Mouse (Mus musculus) heart, embryonic 14.5 days (tissue): ENCODE measurements around the gene Nphp4. TPM values are rescaled to one million over a fixed set of nuclear protein-coding genes. Genes with fewer than 3 reads are reported as not detected.

Experiments
- ATAC-seq: fragments of 200-750 bp; cut with Nextera tagmentation; 2 replicates; pipeline ENCODE4 v1.8.0; 2017; ENCODE audit warnings: low read depth, moderate TSS enrichment; ENCODE audit not compliant: insufficient number of reproducible peaks, insufficient read depth, low FRiP score
- H3K27ac ChIP-seq, 2 experiments: fragments of 200-500 bp in 1 of 2; fragments of 300-500 bp in 1 of 2; sonication (generic) in 1 of 2; replicated peaks in 1 of 2; 2 replicates each; pipeline ENCODE4 v1.5.1; 2012 to 2014; ENCODE audit warnings: low read depth in 2 of 2, low read length in 2 of 2, control low read depth in 1 of 2, mild to moderate bottlenecking in 1 of 2, mixed read lengths in 1 of 2; ENCODE audit not compliant: control insufficient read depth in 1 of 2, insufficient read depth in 1 of 2
- H3K27me3 ChIP-seq: fragments of 300-500 bp; sonication (generic); 2 replicates; pipeline ENCODE4 v1.6.1; 2014; ENCODE audit warnings: mild to moderate bottlenecking, low read length, control low read depth; ENCODE audit not compliant: control insufficient read depth, insufficient read depth
- H3K36me3 ChIP-seq: fragments of 300-500 bp; sonication (generic); 2 replicates; pipeline ENCODE4 v1.6.1; 2014; ENCODE audit warnings: mild to moderate bottlenecking, control low read depth, low read length, mixed read lengths; ENCODE audit not compliant: control insufficient read depth, insufficient read depth
- H3K4me1 ChIP-seq, 2 experiments: fragments of 200-500 bp in 1 of 2; fragments of 300-500 bp in 1 of 2; sonication (generic) in 1 of 2; 2 replicates each; pipeline ENCODE4 v1.6.1; 2012 to 2014; ENCODE audit warnings: low read length in 2 of 2, control low read depth in 1 of 2, mixed read lengths in 1 of 2; ENCODE audit not compliant: control insufficient read depth in 2 of 2, insufficient read depth in 2 of 2
- H3K4me2 ChIP-seq: fragments of 300-500 bp; sonication (generic); 2 replicates; pipeline ENCODE4 v1.6.1; 2014; ENCODE audit warnings: mild to moderate bottlenecking, low read length
- H3K4me3 ChIP-seq, 2 experiments: fragments of 200-500 bp in 1 of 2; fragments of 300-500 bp in 1 of 2; sonication (generic) in 1 of 2; 2 replicates each; pipeline ENCODE4 v1.5.1; 2012 to 2014; ENCODE audit warnings: low read length in 2 of 2, mild to moderate bottlenecking in 2 of 2, control low read depth in 1 of 2, low read depth in 1 of 2, moderate library complexity in 1 of 2; ENCODE audit not compliant: control insufficient read depth in 1 of 2, insufficient read depth in 1 of 2
- H3K9ac ChIP-seq: fragments of 300-500 bp; sonication (generic); 2 replicates; pipeline ENCODE4 v1.6.1; 2014; ENCODE audit warnings: mild to moderate bottlenecking, low read length
- H3K9me3 ChIP-seq: fragments of 300-500 bp; sonication (generic); 2 replicates; pipeline ENCODE4 v1.6.1; 2016; ENCODE audit warnings: low read length, control low read depth; ENCODE audit not compliant: control insufficient read depth
- WGBS: fragments of 180-500 bp; shearing (Covaris S2); extraction: QIAGEN DNeasy Blood & Tissue Kit; methylation state at CpG from one replicate; pipeline ENCODE4 v1.1.7; 2014; 5-methylcytosine and 5-hydroxymethylcytosine counted together
- polyA plus RNA-seq: library from polyadenylated mRNA; unstranded; fragments of >200 nt; fragmentation: Nextera tagmentation; extraction: Ambion mirVana; gene quantifications from 2 replicates; pipeline ENCODE4 v1.2.1, GENCODE M21; 2014

Gene Nphp4
- polyA plus RNA-seq, 1 experiment from 2014 or later = 1.1 TPM

- no peak overlapping the region for H3K9ac ChIP-seq
- no peaks in the 10 kb centered on the region; a peak in 2 of 4 replicates for H3K4me1 ChIP-seq
- H3K36me3 ChIP-seq = no peaks in the 10 kb centered on the region
- no peak for ATAC-seq
- H3K4me3 ChIP-seq = no peak overlapping the region
- H3K27ac ChIP-seq = no peak overlapping the region
- H3K9me3 ChIP-seq = peaks cover 4% of the 10 kb centered on the region; the same call in 1 of the 2 replicates
- no peak overlapping the region for H3K4me2 ChIP-seq
- 79% methylated on average over 22 of the region's 22 CpGs for WGBS
- H3K27me3 ChIP-seq = no peaks in the 10 kb centered on the region
These were observed 28.5 kb upstream of the Nphp4 start for GRCm38 (mm10) chr4:152447731-152448665.

- ATAC-seq = no peak
- WGBS = 70% methylated on average over 8 of the region's 8 CpGs
- no peak overlapping the region for H3K4me3 ChIP-seq
- no peaks in the 10 kb centered on the region for H3K27me3 ChIP-seq
- peaks cover 4% of the 10 kb centered on the region; the same call in 1 of the 2 replicates for H3K9me3 ChIP-seq
- H3K9ac ChIP-seq = no peak overlapping the region
- no peak overlapping the region for H3K27ac ChIP-seq
- no peaks in the 10 kb centered on the region for H3K36me3 ChIP-seq
- no peaks in the 10 kb centered on the region; a peak in 2 of 4 replicates for H3K4me1 ChIP-seq
- no peak overlapping the region for H3K4me2 ChIP-seq
These were observed 27.9 kb upstream of the Nphp4 start for GRCm38 (mm10) chr4:152448666-152449018.

GRCm38 (mm10) chr4:152451371-152451770, 25.1 kb upstream of the Nphp4 start:
- Histone ChIP-seq H3K4me1 (peaks cover 0 to 3% of the 10 kb centered on the region in 2 experiments; a peak in 1 of 4 replicates), H3K27me3 (0 out of 2 replicates have a peak, but pooled peaks cover 3% of the 10 kb centered on the region), H3K9me3 (peaks cover 4% of the 10 kb centered on the region; the same call in 1 of the 2 replicates), H3K27ac (no peak overlapping the region), H3K4me2 (no peak overlapping the region), H3K36me3 (no peaks in the 10 kb centered on the region), H3K4me3 (no peak overlapping the region), H3K9ac (no peak overlapping the region)
- ATAC-seq = no peak
- WGBS = 74% methylated on average over 6 of the region's 6 CpGs

GRCm38 (mm10) chr4:152453079-152453478, 23.4 kb upstream of the Nphp4 start:
- no peak overlapping the region for H3K27ac ChIP-seq
- H3K36me3 ChIP-seq = no peaks in the 10 kb centered on the region
- no peak overlapping the region for H3K9ac ChIP-seq
- H3K27me3 ChIP-seq = 0 out of 2 replicates have a peak, but pooled peaks cover 3% of the 10 kb centered on the region
- 66% methylated on average over 10 of the region's 10 CpGs for WGBS
- H3K4me1 ChIP-seq = peaks cover 3 to 6% of the 10 kb centered on the region in 2 experiments; a peak in 2 of 4 replicates
- H3K4me3 ChIP-seq = no peak overlapping the region
- no peak overlapping the region for H3K4me2 ChIP-seq
- no peak for ATAC-seq
- H3K9me3 ChIP-seq = peaks cover 4% of the 10 kb centered on the region; the same call in 1 of the 2 replicates

GRCm38 (mm10) chr4:152454153-152454552, 22.4 kb upstream of the Nphp4 start:
- no peak overlapping the region for H3K4me3 ChIP-seq
- 90% methylated on average over 12 of the region's 12 CpGs for WGBS

GRCm38 (mm10) chr4:152456609-152457008, 19.9 kb upstream of the Nphp4 start:
- Histone ChIP-seq H3K36me3 (no peaks in the 10 kb centered on the region), H3K4me3 (no peak overlapping the region), H3K9me3 (peaks cover under 1% of the 10 kb centered on the region; the same call in 1 of the 2 replicates), H3K27ac (no peak overlapping the region), H3K9ac (peak overlapping the region; percentile 14; the same call in 1 of the 2 replicates), H3K27me3 (0 out of 2 replicates have a peak, but pooled peaks cover 3% of the 10 kb centered on the region), H3K4me1 (peaks cover 3 to 6% of the 10 kb centered on the region in 2 experiments; a peak in 2 of 4 replicates), H3K4me2 (peak overlapping the region; percentile 9)
- 38% methylated on average over 18 of the region's 18 CpGs for WGBS
- no peak for ATAC-seq

More at GRCm38 (mm10) chr4:152454153-152454552, 22.4 kb upstream of the Nphp4 start:
- H3K4me2 ChIP-seq = no peak overlapping the region
- H3K4me1 ChIP-seq = peaks cover 3 to 6% of the 10 kb centered on the region in 2 experiments; a peak in 2 of 4 replicates
- no peak overlapping the region for H3K27ac ChIP-seq
- peaks cover 4% of the 10 kb centered on the region; the same call in 1 of the 2 replicates for H3K9me3 ChIP-seq
- H3K27me3 ChIP-seq = 0 out of 2 replicates have a peak, but pooled peaks cover 3% of the 10 kb centered on the region
- H3K36me3 ChIP-seq = no peaks in the 10 kb centered on the region
- H3K9ac ChIP-seq = no peak overlapping the region
- ATAC-seq = no peak

GRCm38 (mm10) chr4:152457673-152458072, 18.8 kb upstream of the Nphp4 start:
- Histone ChIP-seq H3K36me3 (no peaks in the 10 kb centered on the region), H3K4me1 (peaks cover 3 to 6% of the 10 kb centered on the region in 2 experiments; a peak in 3 of 4 replicates), H3K4me3 (no peak overlapping the region), H3K27me3 (0 out of 2 replicates have a peak, but pooled peaks cover 3% of the 10 kb centered on the region), H3K9ac (no peak overlapping the region), H3K27ac (no peak overlapping the region), H3K4me2 (no peak overlapping the region), H3K9me3 (no peaks in the 10 kb centered on the region)
- WGBS = 90% methylated on average over 4 of the region's 4 CpGs
- ATAC-seq = no peak
